Mouse (Mus musculus) cerebellum, postnatal 36 days (tissue): ENCODE results near the gene Tk2.

Experiments
- DNase-seq, 2 experiments: peaks; one replicate each; pipeline ENCODE4 v3.0.0; 2021 to 2022; ENCODE audit warnings: mixed read lengths in 2 of 2

The Tk2 gene

GRCm38 (mm10) chr8:104219079-104219478 lies 29.3 kb downstream of the Tk2 start:
- DNase-seq: peak in 1 of 2 experiments; percentile 18

- DNase-seq: no peak
Observed at GRCm38 (mm10) chr8:104217601-104218000, 30.8 kb downstream of the Tk2 start.

GRCm38 (mm10) chr8:104205292-104205691 lies 43.1 kb downstream of the Tk2 start:
- no peak for DNase-seq

DNA sequence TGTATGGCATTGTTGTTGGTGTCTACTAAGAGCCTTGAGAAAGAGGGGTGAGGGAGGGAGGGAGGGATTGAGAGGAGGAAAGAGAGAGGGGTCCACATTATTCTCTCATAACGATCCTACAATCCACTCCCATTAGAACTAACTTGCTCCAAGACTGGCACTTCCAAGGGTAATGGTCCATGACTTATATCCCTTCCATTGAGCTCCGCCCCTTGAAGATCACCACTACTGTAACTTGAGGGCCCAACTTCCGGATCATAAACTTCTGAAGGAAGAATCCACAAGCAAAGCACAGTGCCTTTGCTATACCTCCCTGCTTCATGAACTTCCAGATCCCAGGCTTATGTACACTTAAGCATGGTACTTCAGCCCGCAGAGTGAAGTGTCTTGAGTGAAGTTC lies 46.0 kb downstream of the Tk2 start:
- no peak for DNase-seq

- DNase-seq: no peak
Observed at GRCm38 (mm10) chr8:104201622-104202021, 46.7 kb downstream of the Tk2 start.

DNA sequence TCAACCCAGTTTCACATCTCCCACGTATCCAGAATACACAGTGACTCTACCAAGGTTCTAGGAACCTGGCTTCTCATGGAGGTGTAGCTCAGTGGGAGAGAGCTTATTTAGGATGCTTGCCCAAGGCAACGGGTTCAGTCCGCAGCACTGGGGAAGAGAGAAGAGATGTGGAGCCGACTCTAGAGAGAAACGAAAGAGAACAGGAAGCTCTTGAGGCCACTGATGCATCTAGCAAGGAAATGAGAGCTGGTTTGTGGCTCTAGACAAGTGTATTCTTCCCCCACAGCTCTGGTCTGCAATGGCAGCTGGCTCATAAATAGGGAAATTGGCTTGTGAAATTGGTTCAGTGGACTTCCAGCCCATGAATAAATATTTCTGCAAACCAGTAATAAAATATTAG lies 48.6 kb downstream of the Tk2 start:
- DNase-seq: no peak

GRCm38 (mm10) chr8:104191496-104191895 lies 56.9 kb downstream of the Tk2 start:
- no peak for DNase-seq

GRCm38 (mm10) chr8:104190777-104191468 lies 57.4 kb downstream of the Tk2 start:
- DNase-seq: no peak

DNA sequence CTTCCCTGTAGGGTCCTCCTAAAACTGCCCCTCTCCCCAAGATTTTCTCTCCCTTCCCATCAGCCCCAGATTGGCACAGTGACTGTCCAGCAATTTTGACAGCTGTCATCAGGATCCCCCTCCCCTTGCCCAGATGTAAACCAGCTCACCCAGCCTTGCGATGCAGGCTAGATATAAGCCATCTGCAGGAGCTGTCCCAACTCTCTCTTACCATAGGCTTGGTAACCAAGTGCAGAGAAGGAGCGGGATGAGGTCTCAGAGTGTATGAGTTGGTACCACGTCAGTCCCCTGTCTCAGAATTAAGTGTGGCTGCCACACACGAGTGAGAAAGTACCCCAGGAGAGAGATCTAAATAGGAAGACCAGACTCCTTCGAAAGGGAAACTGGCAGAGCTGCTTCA lies 59.9 kb downstream of the Tk2 start:
- no peak for DNase-seq

GRCm38 (mm10) chr8:104187622-104188021 lies 60.7 kb downstream of the Tk2 start:
- DNase-seq: no peak

GRCm38 (mm10) chr8:104186827-104187226 lies 61.5 kb downstream of the Tk2 start:
- no peak for DNase-seq

- no peak for DNase-seq
Observed at GRCm38 (mm10) chr8:104184905-104185304, 63.5 kb downstream of the Tk2 start.

- DNase-seq: no peak
Observed at GRCm38 (mm10) chr8:104177054-104177453, 71.3 kb downstream of the Tk2 start.
